Mouse (Mus musculus) embryo, embryonic 11.5 days (tissue): ENCODE results near the gene Wdr46.
"Not testable (repeated sequence)": the region's sequence is repeated elsewhere in the genome, so short reads cannot be mapped to it uniquely, and the experiment has no call there.

Experiments used
- DNase-seq: peaks from one replicate; pipeline ENCODE4 v3.0.0-alpha.2; 2012; ENCODE audit warnings: low read depth, low spot score

Gene Wdr46

GRCm38 (mm10) chr17:33951021-33951946 lies 10.8 kb downstream of the Wdr46 start, which contains the start of gene B3galt4:
Gene B3galt4, minus strand, starts transcription at chr17:33951488.
- DNase-seq = peak; percentile 88

GRCm38 (mm10) chr17:33952015-33952414 lies 11.6 kb downstream of the Wdr46 start:
- not testable (repeated sequence) for DNase-seq

GRCm38 (mm10) chr17:33952879-33953278 lies 12.4 kb downstream of the Wdr46 start:
- no peak for DNase-seq

GRCm38 (mm10) chr17:33953310-33953709 lies 12.8 kb downstream of the Wdr46 start:
- DNase-seq = no peak

GRCm38 (mm10) chr17:33953961-33954565 lies 13.6 kb downstream of the Wdr46 start:
- DNase-seq = no peak

- no peak for DNase-seq
Measured at GRCm38 (mm10) chr17:33954646-33955554, 14.4 kb downstream of the Wdr46 start.

- DNase-seq = peak; percentile 94
Measured at GRCm38 (mm10) chr17:33955555-33956214, 15.2 kb downstream of the Wdr46 start, which contains the start of the genes Vps52 and Rps18. Gene Vps52, plus strand, starts transcription at chr17:33955812. Gene Rps18, minus strand, starts transcription at chr17:33956001.

- DNase-seq = no peak
Measured at GRCm38 (mm10) chr17:33956336-33956735, 15.9 kb downstream of the Wdr46 start.

GRCm38 (mm10) chr17:33957493-33957892 lies 17.0 kb downstream of the Wdr46 start:
- DNase-seq = no peak

GRCm38 (mm10) chr17:33958451-33958850 lies 18.0 kb downstream of the Wdr46 start:
- DNase-seq = no peak

GRCm38 (mm10) chr17:33959135-33959534 lies 18.7 kb downstream of the Wdr46 start:
- no peak for DNase-seq

GRCm38 (mm10) chr17:33959948-33960347 lies 19.5 kb downstream of the Wdr46 start:
- no peak for DNase-seq

- no peak for DNase-seq
Measured at GRCm38 (mm10) chr17:33962876-33963275, 22.4 kb downstream of the Wdr46 start.

- DNase-seq = no peak
Measured at GRCm38 (mm10) chr17:33965082-33965845, 24.8 kb downstream of the Wdr46 start.

GRCm38 (mm10) chr17:33965846-33966550 lies 25.5 kb downstream of the Wdr46 start:
- DNase-seq = no peak

- peak; percentile 75 for DNase-seq
Measured at GRCm38 (mm10) chr17:33968489-33968888, 28.0 kb downstream of the Wdr46 start.

- no peak for DNase-seq
Measured at GRCm38 (mm10) chr17:33968927-33969326, 28.5 kb downstream of the Wdr46 start.

GRCm38 (mm10) chr17:33969394-33969793 lies 28.9 kb downstream of the Wdr46 start:
- DNase-seq = no peak

GRCm38 (mm10) chr17:33972691-33973090 lies 32.2 kb downstream of the Wdr46 start:
- no peak for DNase-seq

GRCm38 (mm10) chr17:33973572-33973971 lies 33.1 kb downstream of the Wdr46 start:
- DNase-seq = no peak
